Mouse (Mus musculus) ES-E14 (cell line): ENCODE data around the gene Pik3r6.

Experiments
- HCFC1 ChIP-seq: IDR thresholded peaks from 2 replicates; pipeline ENCODE4 v1.6.1; 2012; ENCODE audit warnings: low read length, inconsistent platforms, borderline replicate concordance; ENCODE audit not compliant: insufficient read depth
- ZC3H11A ChIP-seq: IDR thresholded peaks from 2 replicates; pipeline ENCODE4 v1.6.1; 2012; ENCODE audit warnings: low read depth, mild to moderate bottlenecking, inconsistent platforms, low read length, borderline replicate concordance

DNA sequence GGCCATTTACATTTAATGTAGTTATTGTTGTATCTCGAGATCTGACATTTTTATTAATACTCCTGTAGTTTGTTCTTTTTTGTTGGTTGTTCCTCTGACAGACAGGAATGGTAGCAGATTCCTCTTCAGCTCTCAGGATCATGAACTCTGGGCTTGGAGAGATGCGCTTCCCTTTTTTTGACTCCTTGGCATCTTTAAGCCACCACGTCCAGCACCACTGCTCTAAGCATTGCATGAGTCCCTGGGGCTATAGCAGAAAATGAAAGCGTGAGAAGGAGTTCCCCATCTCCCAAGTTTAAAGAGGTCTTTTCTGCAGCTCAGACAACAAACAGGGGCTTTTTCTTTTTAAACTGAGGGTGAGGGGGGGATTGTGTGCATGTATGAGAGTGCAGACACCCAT, 16.5 kb downstream of the Pik3r6 start:
- TF ChIP-seq HCFC1 (no peak), ZC3H11A (no peak)
